Mouse (Mus musculus): ENCODE measurements around the gene Rnf6.

Rnf6 gene

GRCm38 (mm10) chr5:146220879-146221714, at the start of gene Rnf6:
TSS of gene Rnf6 (minus strand) at chr5:146221555.
- peak; percentile 93 for DNase-seq

- no peak for DNase-seq
These were observed 49.2 kb upstream of the Rnf6 start for GRCm38 (mm10) chr5:146270593-146270992.

- DNase-seq: no peak
These were observed 46.4 kb upstream of the Rnf6 start for GRCm38 (mm10) chr5:146267776-146268175.

GRCm38 (mm10) chr5:146265934-146266591, 44.7 kb upstream of the Rnf6 start:
- DNase-seq: no peak

- DNase-seq: no peak
These were observed 38.6 kb upstream of the Rnf6 start for GRCm38 (mm10) chr5:146260003-146260402.

GRCm38 (mm10) chr5:146253644-146254043, 32.3 kb upstream of the Rnf6 start:
- no peak for DNase-seq

GRCm38 (mm10) chr5:146251663-146252429, 30.5 kb upstream of the Rnf6 start:
- DNase-seq: no peak

- DNase-seq: no peak
These were observed 29.2 kb upstream of the Rnf6 start for GRCm38 (mm10) chr5:146250369-146251075.

GRCm38 (mm10) chr5:146248746-146249145, 27.4 kb upstream of the Rnf6 start:
- DNase-seq: no peak

GRCm38 (mm10) chr5:146247709-146248108, 26.4 kb upstream of the Rnf6 start:
- DNase-seq: no peak

GRCm38 (mm10) chr5:146246386-146246785, 25.0 kb upstream of the Rnf6 start:
- no peak for DNase-seq

GRCm38 (mm10) chr5:146245646-146246370, 24.5 kb upstream of the Rnf6 start:
- no peak for DNase-seq

GRCm38 (mm10) chr5:146245193-146245592, 23.8 kb upstream of the Rnf6 start:
- no peak for DNase-seq

GRCm38 (mm10) chr5:146241202-146241601, 19.8 kb upstream of the Rnf6 start:
- DNase-seq: no peak

- no peak for DNase-seq
These were observed 19.4 kb upstream of the Rnf6 start for GRCm38 (mm10) chr5:146240771-146241170.

GRCm38 (mm10) chr5:146238274-146238673, 16.9 kb upstream of the Rnf6 start:
- DNase-seq: no peak

GRCm38 (mm10) chr5:146234336-146234735, 13.0 kb upstream of the Rnf6 start:
- DNase-seq: no peak

- no peak for DNase-seq
These were observed 11.5 kb upstream of the Rnf6 start for GRCm38 (mm10) chr5:146232816-146233215.

GRCm38 (mm10) chr5:146232056-146232675, 10.8 kb upstream of the Rnf6 start:
- DNase-seq: no peak

GRCm38 (mm10) chr5:146231655-146231996, 10.3 kb upstream of the Rnf6 start:
- peak; percentile 25 for DNase-seq

GRCm38 (mm10) chr5:146230864-146231654, 9.7 kb upstream of the Rnf6 start, which contains the start of gene Cdk8:
TSS of gene Cdk8 (plus strand) at chr5:146231230.
- peak; percentile 94 for DNase-seq

Data from right cerebral cortex, postnatal 14 days (tissue).